Mouse (Mus musculus) hindbrain, postnatal 0 days (tissue): ENCODE measurements at regions not wholly inside any gene's neighbourhood (a gene's known extent, or its start where the extent isn't known, plus 50 kb on each side); places are given as distances from the start of the nearest gene placed in this dataset.

Experiments used
- ATAC-seq: fragments of 200-750 bp; cut with Nextera tagmentation; 2 replicates; pipeline ENCODE4 v1.8.0; 2017; ENCODE audit warnings: mild to moderate bottlenecking, moderate TSS enrichment, moderate library complexity
- DNase-seq: peaks from one replicate; pipeline ENCODE4 v3.0.0-alpha.2; 2015; ENCODE audit warnings: low spot score
- H3K27ac ChIP-seq: fragments of 300-500 bp; sonication (generic); 2 replicates; pipeline ENCODE4 v1.5.1; 2014; ENCODE audit warnings: mild to moderate bottlenecking
- H3K27me3 ChIP-seq: fragments of 300-500 bp; sonication (generic); 2 replicates; pipeline ENCODE4 v1.6.1; 2014; ENCODE audit warnings: low read length, mixed read lengths; ENCODE audit not compliant: insufficient read depth
- H3K36me3 ChIP-seq: fragments of 300-500 bp; sonication (generic); 2 replicates; pipeline ENCODE4 v1.6.1; 2014; ENCODE audit warnings: low read length, mixed read lengths; ENCODE audit not compliant: insufficient read depth
- H3K4me1 ChIP-seq: fragments of 300-500 bp; sonication (generic); 2 replicates; pipeline ENCODE4 v1.6.1; 2014; ENCODE audit warnings: antibody characterized with exemption, low read length, mixed read lengths; ENCODE audit not compliant: insufficient read depth
- H3K4me2 ChIP-seq: fragments of 300-500 bp; sonication (generic); 2 replicates; pipeline ENCODE4 v1.6.1; 2014; ENCODE audit warnings: low read depth, mild to moderate bottlenecking, low read length, moderate library complexity, mixed read lengths
- H3K4me3 ChIP-seq: fragments of 300-500 bp; sonication (generic); 2 replicates; pipeline ENCODE4 v1.5.1; 2014; ENCODE audit warnings: low read length
- H3K9ac ChIP-seq: fragments of 300-500 bp; sonication (generic); replicated peaks from 2 replicates; pipeline ENCODE4 v1.6.1; 2014; ENCODE audit warnings: mild to moderate bottlenecking, low read length, moderate library complexity, mixed read lengths
- H3K9me3 ChIP-seq: fragments of 300-500 bp; sonication (generic); 2 replicates; pipeline ENCODE4 v1.6.1; 2016; ENCODE audit warnings: low read length, mixed read lengths
- CTCF ChIP-seq: IDR thresholded peaks from 2 replicates; pipeline ENCODE4 v1.5.1; 2016; ENCODE audit warnings: antibody characterized with exemption, control low read depth, low read depth
- WGBS: fragments of 180-500 bp; shearing (Covaris S2); extraction: QIAGEN DNeasy Blood & Tissue Kit; methylation state at CpG from one replicate; pipeline ENCODE4 v1.1.7; 2014; 5-methylcytosine and 5-hydroxymethylcytosine counted together

DNA sequence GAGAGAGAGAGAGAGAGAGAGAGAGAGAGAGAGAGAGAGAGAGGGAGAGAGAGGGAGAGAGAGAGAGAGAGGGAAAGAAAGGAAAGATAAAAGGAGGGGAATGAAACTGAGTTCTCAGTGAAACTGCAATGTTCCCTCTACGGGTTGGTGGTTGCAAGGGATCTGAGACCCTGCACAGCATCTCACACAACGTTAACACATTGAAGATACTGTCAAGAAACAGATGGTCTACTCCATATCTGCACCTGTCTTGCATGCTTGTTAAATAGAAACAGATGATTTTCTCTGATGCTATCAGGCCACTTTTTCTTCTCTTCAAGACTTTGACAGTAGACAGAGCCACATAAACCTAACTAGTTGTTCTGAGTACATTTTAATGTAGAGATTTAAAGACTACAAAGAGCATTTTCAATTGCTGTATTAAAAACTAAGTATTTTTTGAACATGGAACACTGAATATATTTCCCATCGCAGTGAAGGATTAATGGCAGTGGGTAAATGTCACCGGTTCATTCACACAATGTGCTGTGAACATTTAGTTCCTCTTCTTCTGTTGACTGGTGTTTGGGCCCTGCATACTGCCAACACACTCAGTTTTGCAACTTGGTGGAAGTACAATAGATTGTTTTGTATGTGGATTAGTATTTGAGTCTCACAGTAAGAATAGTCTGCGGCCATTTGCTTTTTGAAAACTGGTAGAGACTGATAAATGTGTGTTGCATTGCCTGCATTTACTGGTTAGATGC lies 270.8 kb downstream of the Epha7 start:
- no peak for DNase-seq
- no peak overlapping the region for H3K4me2 ChIP-seq
- H3K9ac ChIP-seq: no peak overlapping the region
- H3K36me3 ChIP-seq: no peaks in the 10 kb centered on the region
- 77% methylated on average over 5 of the region's 5 CpGs for WGBS
- no peak overlapping the region for H3K4me3 ChIP-seq
- no peak for TF ChIP-seq CTCF
- no peak for ATAC-seq
- H3K27ac ChIP-seq: no peak overlapping the region
- no peaks in the 10 kb centered on the region for H3K27me3 ChIP-seq
- no peaks in the 10 kb centered on the region for H3K4me1 ChIP-seq
- no peaks in the 10 kb centered on the region for H3K9me3 ChIP-seq

DNA sequence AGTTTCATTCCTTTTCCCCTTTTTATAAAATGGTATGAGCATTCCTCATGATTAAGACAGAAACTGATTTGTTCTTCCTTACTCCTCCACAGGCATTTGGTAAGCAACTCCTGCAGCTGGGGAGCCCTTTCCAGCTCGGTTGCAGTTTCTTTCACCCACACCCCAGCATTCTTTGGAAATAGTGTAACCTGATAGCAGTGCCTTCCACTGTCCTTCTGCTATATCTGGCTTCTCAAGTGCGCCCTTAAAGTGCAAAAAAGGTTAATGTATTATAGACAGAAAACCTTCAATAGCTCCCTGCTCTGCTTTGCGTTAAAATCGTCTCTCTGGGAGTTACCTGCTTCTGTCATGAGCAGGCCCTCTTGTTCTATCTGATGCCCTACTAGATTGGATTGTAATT lies 278.0 kb downstream of the Epha7 start:
- WGBS: 45% methylated on average over 4 of the region's 4 CpGs
- TF ChIP-seq CTCF: no peak
- H3K27me3 ChIP-seq: no peaks in the 10 kb centered on the region
- no peaks in the 10 kb centered on the region for H3K9me3 ChIP-seq
- H3K4me2 ChIP-seq: no peak overlapping the region
- no peak overlapping the region for H3K4me3 ChIP-seq
- no peak overlapping the region for H3K27ac ChIP-seq
- H3K9ac ChIP-seq: no peak overlapping the region
- no peaks in the 10 kb centered on the region for H3K36me3 ChIP-seq
- ATAC-seq: no peak
- H3K4me1 ChIP-seq: no peaks in the 10 kb centered on the region
- DNase-seq: no peak

DNA sequence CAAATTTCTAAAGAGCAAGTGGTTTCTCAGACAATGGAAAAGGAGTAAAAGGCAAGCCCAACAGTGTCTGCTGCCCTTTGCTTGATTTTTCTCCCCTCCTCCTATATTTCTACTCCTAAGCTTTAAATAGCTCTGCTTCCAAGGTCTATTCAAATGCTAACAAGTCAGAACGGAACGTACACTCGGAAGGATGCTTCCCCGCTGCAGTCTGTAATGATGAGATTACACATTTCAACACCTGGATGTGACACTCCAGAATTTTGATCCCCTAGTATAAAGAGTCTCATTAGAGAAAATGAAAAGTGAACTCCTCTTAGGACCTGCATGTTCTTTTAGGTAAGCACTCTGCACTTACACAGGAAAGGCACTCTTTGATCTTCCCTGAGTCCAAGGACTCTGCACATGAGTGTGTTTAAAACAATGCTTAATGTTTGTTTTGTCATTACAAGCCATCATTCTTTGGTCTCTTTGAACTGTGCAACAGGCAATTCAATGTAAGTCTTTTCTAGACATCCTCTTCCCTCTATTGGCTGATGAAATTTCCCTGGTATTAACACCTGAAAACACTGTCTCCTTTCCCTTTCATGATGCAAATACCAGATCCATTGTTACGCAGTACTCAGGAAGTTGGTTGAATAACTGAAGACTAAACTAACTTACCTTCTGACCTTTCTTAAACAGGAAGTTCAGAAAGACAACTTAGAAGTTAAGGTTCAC lies 278.7 kb downstream of the Epha7 start:
- Histone ChIP-seq H3K9me3 (no peaks in the 10 kb centered on the region), H3K4me1 (no peaks in the 10 kb centered on the region), H3K36me3 (no peaks in the 10 kb centered on the region), H3K4me3 (no peak overlapping the region), H3K27ac (no peak overlapping the region), H3K4me2 (no peak overlapping the region), H3K27me3 (no peaks in the 10 kb centered on the region), H3K9ac (no peak overlapping the region)
- no peak for ATAC-seq
- TF ChIP-seq CTCF: no peak
- DNase-seq: no peak
- 41% methylated on average over 5 of the region's 5 CpGs for WGBS

DNA sequence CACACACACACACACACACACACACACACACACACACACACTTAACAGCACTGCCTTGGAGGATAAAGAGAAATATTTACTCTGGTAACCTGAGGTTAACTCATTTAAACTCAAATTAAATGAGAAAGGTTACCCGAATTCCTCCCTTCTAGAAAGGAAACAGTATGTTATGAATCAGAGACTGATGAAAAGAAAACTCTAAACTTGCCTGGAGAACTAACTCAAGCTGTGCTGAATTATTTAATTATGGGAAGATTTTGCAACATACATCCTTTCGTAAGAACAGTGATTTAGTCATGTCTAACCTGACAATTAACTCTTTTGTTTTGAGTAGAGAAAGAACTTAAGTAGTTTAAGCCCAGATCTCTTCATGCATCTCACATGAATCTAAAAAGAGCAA lies 289.4 kb downstream of the Epha7 start:
- no peaks in the 10 kb centered on the region for H3K27me3 ChIP-seq
- H3K4me1 ChIP-seq: no peaks in the 10 kb centered on the region
- WGBS: 69% methylated on average over 2 of the region's 2 CpGs
- no peak for TF ChIP-seq CTCF
- no peak overlapping the region for H3K27ac ChIP-seq
- no peaks in the 10 kb centered on the region for H3K36me3 ChIP-seq
- no peak overlapping the region for H3K9ac ChIP-seq
- no peak overlapping the region for H3K4me3 ChIP-seq
- DNase-seq: no peak
- H3K4me2 ChIP-seq: no peak overlapping the region
- no peak for ATAC-seq
- no peaks in the 10 kb centered on the region for H3K9me3 ChIP-seq

DNA sequence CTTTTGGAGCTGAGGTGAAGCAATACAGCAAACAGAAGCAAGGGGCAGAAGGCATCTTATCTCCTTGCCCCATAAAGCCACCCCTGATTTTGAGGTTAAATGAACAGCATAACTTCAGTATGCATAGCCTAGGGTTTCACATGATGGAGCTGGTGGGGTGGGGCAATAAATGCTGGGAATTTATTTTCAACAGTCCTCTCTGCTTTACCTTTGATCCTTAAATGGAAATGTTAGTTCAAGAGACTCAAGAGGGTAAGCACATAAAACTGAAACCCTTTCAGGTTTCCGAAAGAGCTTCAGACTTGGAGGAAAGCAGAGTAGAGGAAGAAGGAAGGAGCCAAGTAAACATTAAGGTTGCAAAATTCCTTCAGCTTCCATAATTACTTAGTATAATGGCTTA lies 290.5 kb downstream of the Epha7 start:
- no peak for DNase-seq

DNA sequence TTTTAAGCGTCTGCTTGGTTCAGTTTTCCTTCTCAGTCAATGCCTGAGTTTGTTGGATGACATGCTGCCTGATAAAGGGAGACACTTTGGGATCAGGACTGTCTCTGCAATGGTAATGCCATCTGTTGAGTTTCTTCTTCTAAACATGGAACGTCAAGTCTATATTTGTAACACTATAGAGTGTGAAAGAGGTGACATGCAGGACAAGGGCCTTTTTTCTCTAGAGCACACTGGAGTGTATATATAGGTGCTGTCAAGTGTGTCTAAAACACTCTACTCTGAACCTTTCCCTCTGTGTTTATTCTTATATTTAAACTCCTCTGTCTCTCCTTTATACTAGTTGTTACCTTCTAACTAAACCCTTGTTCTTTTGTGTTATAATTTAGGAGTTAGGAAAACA lies 299.6 kb downstream of the Epha7 start:
- Histone ChIP-seq H3K36me3 (no peaks in the 10 kb centered on the region), H3K9me3 (no peaks in the 10 kb centered on the region), H3K27me3 (no peaks in the 10 kb centered on the region), H3K27ac (no peak overlapping the region), H3K4me3 (no peak overlapping the region), H3K4me2 (no peak overlapping the region), H3K4me1 (no peaks in the 10 kb centered on the region), H3K9ac (no peak overlapping the region)
- no peak for DNase-seq
- 84% methylated on average over 2 of the region's 2 CpGs for WGBS
- TF ChIP-seq CTCF: no peak
- ATAC-seq: no peak

More for the DNA sequence above, 290.5 kb downstream of the Epha7 start:
- TF ChIP-seq CTCF: no peak
- Histone ChIP-seq H3K4me2 (no peak overlapping the region), H3K4me1 (no peaks in the 10 kb centered on the region), H3K9ac (no peak overlapping the region), H3K36me3 (no peaks in the 10 kb centered on the region), H3K4me3 (no peak overlapping the region), H3K27ac (no peak overlapping the region), H3K9me3 (no peaks in the 10 kb centered on the region), H3K27me3 (no peaks in the 10 kb centered on the region)
- ATAC-seq: no peak
- WGBS: 86% methylated on average over 1 of the region's 1 CpGs

DNA sequence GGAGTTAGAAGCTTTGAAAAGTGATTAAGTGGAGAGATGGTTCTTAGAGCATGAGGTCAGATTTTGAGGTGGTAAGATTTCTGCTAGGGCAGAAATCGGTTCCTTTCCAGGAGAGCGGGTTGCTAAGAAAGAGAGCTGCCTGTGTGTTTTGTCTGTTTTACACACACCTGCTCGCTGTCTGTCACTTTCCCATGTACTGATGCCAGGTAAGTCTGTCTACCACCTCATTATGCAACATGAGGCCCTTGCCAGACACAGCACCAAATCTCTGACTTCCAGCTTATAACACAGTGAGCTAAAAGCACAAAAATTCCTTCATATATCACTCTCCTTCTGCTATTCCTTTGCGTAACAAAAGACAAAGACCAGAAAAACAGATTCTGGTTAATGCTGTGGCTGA lies 304.1 kb downstream of the Epha7 start:
- Histone ChIP-seq H3K27me3 (no peaks in the 10 kb centered on the region), H3K4me3 (no peak overlapping the region), H3K27ac (no peak overlapping the region), H3K9ac (no peak overlapping the region), H3K4me2 (no peak overlapping the region), H3K4me1 (peaks cover 4% of the 10 kb centered on the region; the same call in 1 of the 2 replicates), H3K36me3 (no peaks in the 10 kb centered on the region), H3K9me3 (no peaks in the 10 kb centered on the region)
- DNase-seq (no peak), ATAC-seq (no peak)
- WGBS: 74% methylated on average over 4 of the region's 4 CpGs
- TF ChIP-seq CTCF: no peak
